Mouse (Mus musculus) cerebellum, postnatal 4 days (tissue): ENCODE measurements at regions not wholly inside any gene's neighbourhood (a gene's known extent, or its start where the extent isn't known, plus 50 kb on each side); places are given as distances from the start of the nearest gene placed in this dataset.
A peak's percentile ranks its signal among the peaks of the same experiment; 100 is the strongest.

Experiments
- DNase-seq, 2 experiments: peaks; one replicate each; pipeline ENCODE4 v3.0.0; 2022; ENCODE audit warnings: low spot score in 2 of 2, mixed read lengths in 1 of 2

- no peak for DNase-seq
Observed at GRCm38 (mm10) chrX:142456022-142456421, 65.7 kb upstream of the Acsl4 start.

- DNase-seq, result no peak
Observed at GRCm38 (mm10) chrX:142464174-142464573, 73.8 kb upstream of the Acsl4 start.

GRCm38 (mm10) chrX:142464756-142465155 lies 74.4 kb upstream of the Acsl4 start:
- DNase-seq, result no peak

- no peak for DNase-seq
Observed at GRCm38 (mm10) chrX:142467850-142468256, 77.5 kb upstream of the Acsl4 start.

GRCm38 (mm10) chrX:142468388-142468787 lies 78.1 kb upstream of the Acsl4 start:
- DNase-seq, result no peak

- no peak for DNase-seq
Observed at GRCm38 (mm10) chrX:142469048-142469634, 78.8 kb upstream of the Acsl4 start.

GRCm38 (mm10) chrX:142470083-142470482 lies 79.7 kb upstream of the Acsl4 start:
- DNase-seq, result no peak

GRCm38 (mm10) chrX:142481203-142481815 lies 91.0 kb upstream of the Acsl4 start:
- no peak for DNase-seq

- DNase-seq, result no peak
Observed at GRCm38 (mm10) chrX:142488078-142488477, 97.7 kb upstream of the Acsl4 start.

- DNase-seq, result no peak
Observed at GRCm38 (mm10) chrX:142490093-142490717, 99.9 kb upstream of the Acsl4 start.

GRCm38 (mm10) chrX:142501094-142501493 lies 110.8 kb upstream of the Acsl4 start:
- no peak for DNase-seq

- DNase-seq, result no peak
Observed at GRCm38 (mm10) chrX:142504962-142505361, 114.6 kb upstream of the Acsl4 start.

- DNase-seq, result no peak
Observed at GRCm38 (mm10) chrX:142507475-142507874, 117.1 kb upstream of the Acsl4 start.

GRCm38 (mm10) chrX:142516406-142517131 lies 126.2 kb upstream of the Acsl4 start:
- no peak for DNase-seq

GRCm38 (mm10) chrX:142517205-142517604 lies 126.9 kb upstream of the Acsl4 start:
- no peak for DNase-seq

GRCm38 (mm10) chrX:142521063-142521462 lies 130.7 kb upstream of the Acsl4 start:
- DNase-seq, result no peak

GRCm38 (mm10) chrX:142526953-142527352 lies 136.6 kb upstream of the Acsl4 start:
- no peak for DNase-seq

GRCm38 (mm10) chrX:142529892-142530291 lies 139.6 kb upstream of the Acsl4 start:
- DNase-seq, result no peak

- DNase-seq, result peak in 1 of 2 experiments; percentile 17
Observed at GRCm38 (mm10) chrX:142534780-142535179, 144.4 kb upstream of the Acsl4 start.

- no peak for DNase-seq
Observed at GRCm38 (mm10) chrX:142535540-142535939, 145.2 kb upstream of the Acsl4 start.

GRCm38 (mm10) chrX:142535954-142536353 lies 145.3 kb upstream of the Tmem164 start:
- no peak for DNase-seq

- DNase-seq, result no peak
Observed at GRCm38 (mm10) chrX:142537259-142537963, 143.8 kb upstream of the Tmem164 start.
